Mouse (Mus musculus) embryonic facial prominence, embryonic 14.5 days (tissue): ENCODE results near the gene Cdc26. TPM values are rescaled to one million over a fixed set of nuclear protein-coding genes. Genes with fewer than 3 reads are reported as not detected.
A peak's percentile ranks its signal among the peaks of the same experiment; 100 is the strongest.

Experiments
- ATAC-seq: fragments of 200-750 bp; cut with Nextera tagmentation; 2 replicates; pipeline ENCODE4 v1.8.0; 2017; ENCODE audit warnings: low read depth, moderate number of reproducible peaks, moderate TSS enrichment
- DNase-seq: peaks from one replicate; pipeline ENCODE4 v3.0.0-alpha.2; 2015; ENCODE audit warnings: low spot score
- H3K27ac ChIP-seq: fragments of 300-500 bp; sonication (generic); replicated peaks from 2 replicates; pipeline ENCODE4 v1.5.1; 2014; ENCODE audit warnings: low read depth, mild to moderate bottlenecking, low read length, moderate library complexity
- H3K27me3 ChIP-seq: fragments of 300-500 bp; sonication (generic); replicated peaks from 2 replicates; pipeline ENCODE4 v1.6.1; 2014; ENCODE audit warnings: low read length; ENCODE audit not compliant: control insufficient read depth, insufficient read depth
- H3K36me3 ChIP-seq: fragments of 300-500 bp; sonication (generic); 2 replicates; pipeline ENCODE4 v1.6.1; 2014; ENCODE audit warnings: low read length, mixed read lengths; ENCODE audit not compliant: control insufficient read depth, insufficient read depth
- H3K4me1 ChIP-seq: fragments of 300-500 bp; sonication (generic); 2 replicates; pipeline ENCODE4 v1.6.1; 2014; ENCODE audit warnings: antibody characterized with exemption, low read length; ENCODE audit not compliant: control insufficient read depth, insufficient read depth
- H3K4me2 ChIP-seq: fragments of 300-500 bp; sonication (generic); 2 replicates; pipeline ENCODE4 v1.6.1; 2014; ENCODE audit warnings: low read depth, mild to moderate bottlenecking, low read length, moderate library complexity, mixed read lengths
- H3K4me3 ChIP-seq: fragments of 300-500 bp; sonication (generic); 2 replicates; pipeline ENCODE4 v1.5.1; 2014; ENCODE audit warnings: low read depth, mild to moderate bottlenecking, low read length
- H3K9ac ChIP-seq: fragments of 300-500 bp; sonication (generic); 2 replicates; pipeline ENCODE4 v1.6.1; 2014; ENCODE audit warnings: low read depth, mild to moderate bottlenecking, low read length, moderate library complexity, mixed read lengths
- H3K9me3 ChIP-seq: fragments of 300-500 bp; sonication (generic); 2 replicates; pipeline ENCODE4 v1.6.1; 2016; ENCODE audit warnings: low read length; ENCODE audit not compliant: control insufficient read depth
- WGBS: fragments of 180-500 bp; shearing (Covaris S2); extraction: QIAGEN DNeasy Blood & Tissue Kit; methylation state at CpG from one replicate; pipeline ENCODE4 v1.1.7; 2014; 5-methylcytosine and 5-hydroxymethylcytosine counted together
- polyA plus RNA-seq: library from polyadenylated mRNA; unstranded; fragments of >200 nt; fragmentation: Nextera tagmentation; extraction: Ambion mirVana; gene quantifications from 2 replicates; pipeline ENCODE4 v1.2.1, GENCODE M21; 2014

Gene Cdc26
- polyA plus RNA-seq, 1 experiment from 2014 or later, result 167 TPM

GRCm38 (mm10) chr4:62393459-62393858 lies 15.0 kb downstream of the Cdc26 start:
- Histone ChIP-seq H3K4me2 (no peak overlapping the region), H3K27me3 (no peaks in the 10 kb centered on the region), H3K36me3 (peaks cover 73% of the 10 kb centered on the region), H3K9ac (no peak overlapping the region), H3K9me3 (no peaks in the 10 kb centered on the region), H3K4me1 (no peaks in the 10 kb centered on the region), H3K4me3 (no peak overlapping the region), H3K27ac (no peak overlapping the region)
- 64% methylated on average over 6 of the region's 6 CpGs for WGBS
- ATAC-seq (no peak), DNase-seq (peak; percentile 23)

- H3K27ac ChIP-seq, result no peak overlapping the region
- H3K9me3 ChIP-seq, result no peaks in the 10 kb centered on the region
- DNase-seq, result no peak
- WGBS, result 84% methylated on average over 7 of the region's 7 CpGs
- peaks cover 69% of the 10 kb centered on the region for H3K36me3 ChIP-seq
- no peak overlapping the region for H3K9ac ChIP-seq
- H3K4me3 ChIP-seq, result no peak overlapping the region
- ATAC-seq, result no peak
- no peaks in the 10 kb centered on the region for H3K27me3 ChIP-seq
- no peak overlapping the region for H3K4me2 ChIP-seq
- no peaks in the 10 kb centered on the region for H3K4me1 ChIP-seq
These were observed 16.6 kb downstream of the Cdc26 start for GRCm38 (mm10) chr4:62391892-62392291.

DNA sequence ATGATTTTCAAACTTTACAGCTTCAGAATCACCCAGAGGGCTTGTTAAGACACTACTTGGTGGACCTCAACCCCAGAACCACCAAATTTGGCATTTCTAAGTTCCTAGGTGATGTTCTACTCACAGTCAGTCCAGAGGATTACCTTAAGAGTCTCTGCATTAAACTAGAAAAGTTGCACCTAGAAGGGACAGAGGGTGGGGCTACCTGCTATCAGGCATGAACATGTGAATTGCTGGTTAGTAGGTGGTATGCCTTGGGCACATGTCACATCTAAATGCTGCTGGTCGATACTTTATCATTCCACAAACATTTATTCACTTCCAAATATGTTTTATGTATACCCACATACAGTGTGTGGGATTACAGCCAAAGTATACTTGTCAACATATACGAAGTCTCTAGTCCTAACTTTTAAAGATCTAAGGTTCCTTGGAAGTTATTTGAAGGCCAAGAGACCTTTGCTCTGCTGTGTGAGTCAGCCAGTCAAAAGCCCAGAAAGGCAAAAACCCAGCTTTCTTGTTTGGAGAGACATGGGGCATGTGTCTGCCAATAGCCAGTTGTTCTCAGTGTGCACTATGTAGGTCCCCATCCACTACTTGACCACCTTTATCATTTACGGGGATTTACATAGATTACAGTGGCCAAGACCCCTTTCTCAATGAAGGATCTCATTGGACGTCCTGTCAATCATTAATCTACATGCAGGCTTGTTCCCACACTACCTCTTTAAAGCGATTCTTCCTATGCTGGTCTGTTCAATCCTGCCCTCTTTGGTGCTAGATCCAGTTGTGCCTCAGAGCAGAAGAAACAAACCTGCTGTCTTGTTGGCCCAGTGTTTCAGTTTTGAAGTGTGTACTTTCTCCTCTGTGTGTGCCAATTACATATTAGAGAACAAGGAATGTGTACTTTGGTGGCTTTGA lies 18.6 kb downstream of the Cdc26 start:
- Histone ChIP-seq H3K36me3 (peaks cover 60% of the 10 kb centered on the region), H3K4me1 (no peaks in the 10 kb centered on the region; the same call in 1 of the 2 replicates), H3K27ac (no peak overlapping the region), H3K4me3 (no peak overlapping the region), H3K27me3 (no peaks in the 10 kb centered on the region), H3K9me3 (no peaks in the 10 kb centered on the region), H3K4me2 (no peak overlapping the region), H3K9ac (no peak overlapping the region)
- DNase-seq, result no peak
- 94% methylated on average over 5 of the region's 5 CpGs for WGBS
- no peak for ATAC-seq

- H3K4me1 ChIP-seq, result no peaks in the 10 kb centered on the region; the same call in 1 of the 2 replicates
- WGBS, result 96% methylated on average over 7 of the region's 7 CpGs
- no peak for ATAC-seq
- no peaks in the 10 kb centered on the region for H3K27me3 ChIP-seq
- H3K9ac ChIP-seq, result no peak overlapping the region
- H3K9me3 ChIP-seq, result no peaks in the 10 kb centered on the region
- H3K4me2 ChIP-seq, result no peak overlapping the region
- no peak overlapping the region for H3K27ac ChIP-seq
- peaks cover 42% of the 10 kb centered on the region for H3K36me3 ChIP-seq
- H3K4me3 ChIP-seq, result no peak overlapping the region
- no peak for DNase-seq
These were observed 23.0 kb downstream of the Cdc26 start for GRCm38 (mm10) chr4:62385439-62385838.

DNA sequence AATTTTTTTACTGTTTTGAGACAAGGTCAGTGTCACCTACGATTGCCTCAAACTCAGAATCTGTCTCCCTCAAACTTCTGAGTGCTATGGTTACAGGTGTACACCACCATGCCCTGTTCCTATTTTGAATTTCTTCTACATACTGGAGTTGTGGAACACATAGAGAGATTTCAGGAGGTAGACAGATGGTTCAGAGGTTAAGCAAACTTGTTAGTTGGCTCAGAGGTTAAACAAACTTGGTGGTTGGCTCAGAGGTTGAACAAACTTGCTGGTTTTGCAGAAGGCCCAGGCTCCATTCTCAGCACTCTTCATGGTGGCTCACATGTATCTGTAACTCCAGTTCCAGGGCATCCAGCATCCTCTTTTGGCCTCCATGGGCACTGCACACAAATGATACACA lies 24.3 kb downstream of the Cdc26 start:
- Histone ChIP-seq H3K4me1 (no peaks in the 10 kb centered on the region; the same call in 1 of the 2 replicates), H3K27ac (no peak overlapping the region), H3K9me3 (no peaks in the 10 kb centered on the region), H3K9ac (no peak overlapping the region), H3K4me2 (no peak overlapping the region), H3K4me3 (no peak overlapping the region), H3K27me3 (no peaks in the 10 kb centered on the region), H3K36me3 (peaks cover 30% of the 10 kb centered on the region; the same call in 1 of the 2 replicates)
- 80% methylated on average over 1 of the region's 1 CpGs for WGBS
- ATAC-seq (no peak), DNase-seq (no peak)

- DNase-seq (no peak), ATAC-seq (no peak)
- H3K9me3 ChIP-seq, result no peaks in the 10 kb centered on the region
- H3K9ac ChIP-seq, result no peak overlapping the region
- no peak overlapping the region for H3K4me3 ChIP-seq
- no peak overlapping the region for H3K4me2 ChIP-seq
- no peaks in the 10 kb centered on the region for H3K27me3 ChIP-seq
- H3K27ac ChIP-seq, result no peak overlapping the region
- no peaks in the 10 kb centered on the region; the same call in 1 of the 2 replicates for H3K4me1 ChIP-seq
- WGBS, result 76% methylated on average over 7 of the region's 7 CpGs
- H3K36me3 ChIP-seq, result peaks cover 27% of the 10 kb centered on the region; the same call in 1 of the 2 replicates
These were observed 24.7 kb downstream of the Cdc26 start for GRCm38 (mm10) chr4:62383752-62384151.

DNA sequence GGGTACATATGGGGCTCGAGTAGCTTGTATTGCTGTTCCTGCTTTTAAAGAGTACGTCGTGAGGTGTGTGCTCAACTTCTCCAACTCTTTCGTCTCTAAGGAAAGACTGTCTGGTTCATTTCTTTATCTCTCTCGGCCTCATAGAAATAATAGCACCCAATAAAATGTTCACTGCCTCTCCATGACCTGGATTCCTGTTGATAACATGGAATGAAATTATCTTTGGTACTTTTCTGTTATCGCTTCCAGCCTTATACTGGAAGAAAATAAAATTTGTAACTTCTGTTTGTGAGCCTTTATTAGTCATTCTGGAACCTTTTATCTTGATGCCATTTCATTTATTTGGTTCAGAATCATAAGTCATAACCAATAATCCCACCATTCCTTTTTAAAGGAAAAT lies 25.2 kb downstream of the Cdc26 start:
- Histone ChIP-seq H3K36me3 (peaks cover 24% of the 10 kb centered on the region; the same call in 1 of the 2 replicates), H3K9me3 (no peaks in the 10 kb centered on the region), H3K4me2 (no peak overlapping the region), H3K27me3 (no peaks in the 10 kb centered on the region), H3K27ac (no peak overlapping the region), H3K9ac (no peak overlapping the region), H3K4me3 (no peak overlapping the region), H3K4me1 (no peaks in the 10 kb centered on the region; the same call in 1 of the 2 replicates)
- DNase-seq (no peak), ATAC-seq (no peak)
- WGBS, result 93% methylated on average over 6 of the region's 6 CpGs

GRCm38 (mm10) chr4:62379724-62380381 lies 28.6 kb downstream of the Cdc26 start:
- Histone ChIP-seq H3K27ac (no peak overlapping the region), H3K4me3 (no peak overlapping the region), H3K9me3 (no peaks in the 10 kb centered on the region), H3K9ac (no peak overlapping the region), H3K4me2 (no peak overlapping the region), H3K27me3 (no peaks in the 10 kb centered on the region), H3K36me3 (0 out of 2 replicates have a peak, but pooled peaks cover 4% of the 10 kb centered on the region), H3K4me1 (no peaks in the 10 kb centered on the region; the same call in 1 of the 2 replicates)
- WGBS, result 88% methylated on average over 9 of the region's 9 CpGs
- ATAC-seq (no peak), DNase-seq (no peak)
